Mouse (Mus musculus): ENCODE data around the gene Enox1. TPM values are rescaled to one million over a fixed set of nuclear protein-coding genes. Genes with fewer than 3 reads are reported as not detected.

Gene Enox1
- polyA plus RNA-seq, 2 experiments = 13.5 to 15.6 TPM

GRCm38 (mm10) chr14:77574436-77574835 lies 417.9 kb downstream of the Enox1 start:
- H3K36me3 ChIP-seq (ENCODE audit: control insufficient read depth, insufficient read depth, low read length) = no peaks in the 10 kb centered on the region
- 7% methylated on average over 3 of the region's 3 CpGs for WGBS
- H3K9ac ChIP-seq (ENCODE audit: low read depth, low read length, severe bottlenecking) = no peak overlapping the region
- ATAC-seq (ENCODE audit: low FRiP score, low read depth) (peak; percentile 67; the same call in 1 of the 2 replicates), DNase-seq (ENCODE audit: low spot score) (peak; percentile 67)
- no peaks in the 10 kb centered on the region for H3K27me3 ChIP-seq (ENCODE audit: control insufficient read depth, insufficient read depth, low read length)
- H3K4me2 ChIP-seq (replicated peaks; ENCODE audit: low read depth, low read length, severe bottlenecking) = no peak overlapping the region
- no peaks in the 10 kb centered on the region for H3K9me3 ChIP-seq (ENCODE audit: control insufficient read depth, low read length)
- H3K27ac ChIP-seq (replicated peaks; ENCODE audit: low read depth, low read length) = 0 out of 2 replicates have a peak overlapping the region, but pooled peaks have one; percentile 1
- H3K4me1 ChIP-seq (ENCODE audit: control insufficient read depth, insufficient read depth, low read length) = peaks cover 7% of the 10 kb centered on the region; the same call in 1 of the 2 replicates
- no peak overlapping the region for H3K4me3 ChIP-seq (replicated peaks; ENCODE audit: low read length)
- no peak for TF ChIP-seq POLR2A (IDR thresholded peaks at IDR 0.05; ENCODE audit: borderline replicate concordance, extremely low read depth, insufficient read depth, insufficient read length)

GRCm38 (mm10) chr14:77576411-77576810 lies 419.8 kb downstream of the Enox1 start:
- DNase-seq (ENCODE audit: low spot score) = no peak
- Histone ChIP-seq H3K9me3 (ENCODE audit: control insufficient read depth, low read length) (no peaks in the 10 kb centered on the region), H3K36me3 (ENCODE audit: control insufficient read depth, insufficient read depth, low read length) (no peaks in the 10 kb centered on the region), H3K4me1 (ENCODE audit: control insufficient read depth, insufficient read depth, low read length) (peaks cover 19% of the 10 kb centered on the region), H3K27me3 (ENCODE audit: control insufficient read depth, insufficient read depth, low read length) (no peaks in the 10 kb centered on the region), H3K4me2 (replicated peaks; ENCODE audit: low read depth, low read length, severe bottlenecking) (no peak overlapping the region), H3K9ac (ENCODE audit: low read depth, low read length, severe bottlenecking) (no peak overlapping the region), H3K4me3 (replicated peaks; ENCODE audit: low read length) (no peak overlapping the region), H3K27ac (replicated peaks; ENCODE audit: low read depth, low read length) (no peak overlapping the region)
- WGBS = 61% methylated on average over 5 of the region's 5 CpGs
- peak; percentile 42; the same call in 1 of the 2 replicates for ATAC-seq (ENCODE audit: low FRiP score, low read depth)
- no peak for TF ChIP-seq POLR2A (IDR thresholded peaks at IDR 0.05; ENCODE audit: borderline replicate concordance, extremely low read depth, insufficient read depth, insufficient read length)

- no peaks in the 10 kb centered on the region for H3K36me3 ChIP-seq (ENCODE audit: control insufficient read depth, insufficient read depth, low read length)
- ATAC-seq (ENCODE audit: low FRiP score, low read depth) (no peak), DNase-seq (ENCODE audit: low spot score) (no peak)
- peaks cover 23% of the 10 kb centered on the region for H3K4me1 ChIP-seq (ENCODE audit: control insufficient read depth, insufficient read depth, low read length)
- WGBS = 56% methylated on average over 18 of the region's 18 CpGs
- H3K4me2 ChIP-seq (replicated peaks; ENCODE audit: low read depth, low read length, severe bottlenecking) = no peak overlapping the region
- no peak overlapping the region for H3K27ac ChIP-seq (replicated peaks; ENCODE audit: low read depth, low read length)
- H3K9ac ChIP-seq (ENCODE audit: low read depth, low read length, severe bottlenecking) = no peak overlapping the region
- H3K4me3 ChIP-seq (replicated peaks; ENCODE audit: low read length) = no peak overlapping the region
- no peaks in the 10 kb centered on the region for H3K9me3 ChIP-seq (ENCODE audit: control insufficient read depth, low read length)
- no peaks in the 10 kb centered on the region for H3K27me3 ChIP-seq (ENCODE audit: control insufficient read depth, insufficient read depth, low read length)
- no peak for TF ChIP-seq POLR2A (IDR thresholded peaks at IDR 0.05; ENCODE audit: borderline replicate concordance, extremely low read depth, insufficient read depth, insufficient read length)
These were observed 421.1 kb downstream of the Enox1 start for GRCm38 (mm10) chr14:77577481-77578251.

- H3K9ac ChIP-seq (ENCODE audit: low read depth, low read length, severe bottlenecking) = no peak overlapping the region
- H3K4me2 ChIP-seq (replicated peaks; ENCODE audit: low read depth, low read length, severe bottlenecking) = no peak overlapping the region
- no peak overlapping the region for H3K4me3 ChIP-seq (replicated peaks; ENCODE audit: low read length)
- peaks cover 23% of the 10 kb centered on the region for H3K4me1 ChIP-seq (ENCODE audit: control insufficient read depth, insufficient read depth, low read length)
- H3K27ac ChIP-seq (replicated peaks; ENCODE audit: low read depth, low read length) = no peak overlapping the region
- H3K9me3 ChIP-seq (ENCODE audit: control insufficient read depth, low read length) = no peaks in the 10 kb centered on the region
- WGBS = 76% methylated on average over 7 of the region's 7 CpGs
- ATAC-seq (ENCODE audit: low FRiP score, low read depth) (no peak), DNase-seq (ENCODE audit: low spot score) (no peak)
- no peak for TF ChIP-seq POLR2A (IDR thresholded peaks at IDR 0.05; ENCODE audit: borderline replicate concordance, extremely low read depth, insufficient read depth, insufficient read length)
- H3K36me3 ChIP-seq (ENCODE audit: control insufficient read depth, insufficient read depth, low read length) = no peaks in the 10 kb centered on the region
- H3K27me3 ChIP-seq (ENCODE audit: control insufficient read depth, insufficient read depth, low read length) = no peaks in the 10 kb centered on the region
These were observed 421.8 kb downstream of the Enox1 start for GRCm38 (mm10) chr14:77578355-77578754.

GRCm38 (mm10) chr14:77580106-77580936 lies 423.8 kb downstream of the Enox1 start:
- DNase-seq (ENCODE audit: low spot score) (no peak), ATAC-seq (ENCODE audit: low FRiP score, low read depth) (peak; percentile 44; the same call in 1 of the 2 replicates)
- Histone ChIP-seq H3K4me3 (replicated peaks; ENCODE audit: low read length) (no peak overlapping the region), H3K27ac (replicated peaks; ENCODE audit: low read depth, low read length) (peak overlapping the region; percentile 40; the same call in 1 of the 2 replicates), H3K4me1 (ENCODE audit: control insufficient read depth, insufficient read depth, low read length) (peaks cover 24% of the 10 kb centered on the region), H3K36me3 (ENCODE audit: control insufficient read depth, insufficient read depth, low read length) (no peaks in the 10 kb centered on the region), H3K9me3 (ENCODE audit: control insufficient read depth, low read length) (no peaks in the 10 kb centered on the region), H3K4me2 (replicated peaks; ENCODE audit: low read depth, low read length, severe bottlenecking) (no peak overlapping the region), H3K27me3 (ENCODE audit: control insufficient read depth, insufficient read depth, low read length) (no peaks in the 10 kb centered on the region), H3K9ac (ENCODE audit: low read depth, low read length, severe bottlenecking) (no peak overlapping the region)
- no peak for TF ChIP-seq POLR2A (IDR thresholded peaks at IDR 0.05; ENCODE audit: borderline replicate concordance, extremely low read depth, insufficient read depth, insufficient read length)
- WGBS = 68% methylated on average over 14 of the region's 14 CpGs
